Mouse (Mus musculus) lung, postnatal 10 days (tissue): ENCODE results near the gene Ttll2.
"Not testable (repeated sequence)": the region's sequence is repeated elsewhere in the genome, so short reads cannot be mapped to it uniquely, and the experiment has no call there.

ENCODE experiments used
- DNase-seq: peaks from one replicate; pipeline ENCODE4 v3.0.0; 2021

Ttll2 gene

DNA sequence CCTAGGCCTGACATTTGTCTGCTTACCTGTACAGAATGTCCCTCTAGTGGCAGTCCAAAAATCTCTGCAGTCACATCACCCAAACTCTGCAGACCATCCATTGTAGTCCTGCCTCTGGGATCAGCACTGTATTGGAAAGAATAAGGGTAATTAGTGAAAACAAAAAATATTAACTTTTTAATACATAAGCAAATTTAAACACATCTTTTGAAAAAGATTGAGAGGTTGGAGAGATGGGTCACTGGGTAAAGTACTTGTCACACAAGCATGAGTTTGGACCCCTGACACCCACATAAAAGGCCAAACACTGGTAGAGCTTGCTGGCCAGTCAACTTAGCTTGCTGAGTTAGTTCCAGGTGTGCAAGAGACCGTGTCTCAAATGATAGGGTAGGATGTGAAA, at the start of gene Ttll2:
Gene Ttll2, minus strand, starts transcription at position 101 of the 400 bp plus-strand sequence.
- DNase-seq = not testable (repeated sequence)

DNA sequence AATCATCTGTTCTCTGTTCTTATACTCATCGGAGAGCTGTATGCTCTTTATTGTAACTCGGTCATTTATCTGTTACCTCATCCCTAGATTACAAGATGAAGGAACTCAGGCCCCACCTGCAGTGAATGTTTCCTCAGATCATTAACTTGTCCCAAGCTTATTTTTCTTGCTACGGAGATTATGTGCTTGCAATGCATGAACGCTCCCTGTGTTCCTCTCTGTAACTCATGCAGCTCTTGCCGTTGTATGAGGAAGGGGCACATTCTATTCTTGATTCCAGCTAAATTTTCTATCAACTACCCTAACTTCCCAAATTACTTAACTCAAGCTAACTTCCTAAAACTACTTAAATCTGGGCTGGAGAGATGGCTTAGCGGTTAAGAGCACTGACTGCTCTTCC, 47.3 kb upstream of the Ttll2 start:
- DNase-seq = not testable (repeated sequence)

DNA sequence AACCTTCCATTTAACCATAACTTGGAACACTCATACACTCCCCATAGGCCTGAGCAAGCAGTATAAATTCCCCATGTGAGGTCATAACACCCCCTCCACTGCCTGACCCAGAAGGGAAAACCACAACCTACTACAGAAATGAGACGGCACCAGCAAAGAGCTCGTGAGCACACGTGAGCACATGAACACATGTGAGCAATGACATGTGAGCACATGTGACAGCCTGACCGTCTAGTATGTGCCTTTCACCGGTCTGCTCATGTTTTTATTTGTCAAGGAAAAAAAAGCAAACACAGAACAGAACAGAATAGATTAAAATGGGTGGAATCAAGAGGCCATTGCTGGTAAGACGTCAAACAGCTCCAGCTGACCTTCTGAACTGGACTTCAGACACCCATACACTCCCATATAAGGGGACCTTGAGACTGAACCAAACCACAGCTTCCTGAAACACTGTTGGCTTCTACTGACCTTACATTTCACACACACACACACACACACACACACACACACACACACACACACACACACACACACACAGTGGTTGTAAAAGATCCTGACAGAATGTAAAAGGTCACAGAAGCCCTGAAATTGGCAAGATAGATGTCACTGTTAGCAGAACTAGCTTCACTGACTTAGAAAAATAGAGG, 45.8 kb upstream of the Ttll2 start:
- not testable (repeated sequence) for DNase-seq

DNA sequence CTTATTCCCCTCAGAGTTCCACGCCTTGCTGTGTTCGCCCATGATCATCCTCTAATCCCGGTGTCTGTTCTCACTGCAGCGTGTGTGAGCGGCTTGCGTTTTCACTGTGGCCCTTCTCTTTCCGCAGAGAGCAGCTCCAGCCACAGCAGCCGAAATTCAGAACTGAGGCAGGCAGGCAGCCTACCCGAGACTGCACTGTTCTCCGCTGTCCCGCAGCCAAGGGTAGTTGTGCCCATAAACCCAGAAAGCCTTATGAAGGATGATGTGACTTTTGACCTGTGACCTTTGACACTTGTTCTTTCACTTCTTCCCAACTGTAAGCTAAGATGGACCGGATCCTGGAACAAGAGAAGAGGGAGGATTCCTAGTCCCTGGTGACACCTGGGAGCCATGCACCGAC, 44.6 kb upstream of the Ttll2 start:
- not testable (repeated sequence) for DNase-seq

DNA sequence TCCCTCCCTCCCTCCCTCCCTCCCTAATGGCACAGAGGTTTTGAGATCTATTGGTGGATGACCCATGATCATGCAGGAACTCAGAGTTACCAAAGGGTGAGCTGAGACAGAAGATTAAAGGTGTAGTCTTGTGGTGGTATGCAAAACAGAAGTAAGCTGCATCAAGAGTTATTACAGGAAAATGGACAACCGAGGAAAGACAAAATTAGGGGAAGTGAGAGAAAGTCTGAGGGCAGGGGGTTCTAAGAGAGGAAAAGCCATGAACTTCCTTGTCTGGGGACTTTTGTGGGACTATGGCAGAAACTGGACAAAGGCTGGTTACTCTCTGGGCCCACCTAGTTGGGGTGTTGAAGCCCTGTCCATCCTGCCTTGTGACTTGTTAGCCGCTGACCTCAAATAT, 43.8 kb upstream of the Ttll2 start:
- DNase-seq = not testable (repeated sequence)

DNA sequence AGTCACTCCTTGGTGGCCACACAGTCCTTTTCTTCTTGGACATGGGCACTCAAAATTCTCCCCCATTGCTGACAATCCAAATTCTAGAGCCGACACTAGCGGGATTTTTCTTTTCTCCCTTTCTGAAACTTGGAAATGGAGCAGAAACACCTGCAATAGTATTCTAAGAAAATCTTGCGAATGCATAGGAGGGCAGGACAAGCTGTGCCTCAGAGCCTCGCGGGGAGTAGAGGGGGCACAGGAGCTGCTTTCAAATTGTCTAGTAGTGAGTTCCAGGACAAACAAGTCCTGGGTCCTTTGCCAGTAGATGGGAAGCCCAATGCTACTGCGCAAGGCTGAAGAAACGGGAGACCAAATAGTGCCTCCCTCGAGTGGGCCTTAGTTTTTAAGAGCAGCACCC, 43.2 kb upstream of the Ttll2 start:
- DNase-seq = not testable (repeated sequence)

DNA sequence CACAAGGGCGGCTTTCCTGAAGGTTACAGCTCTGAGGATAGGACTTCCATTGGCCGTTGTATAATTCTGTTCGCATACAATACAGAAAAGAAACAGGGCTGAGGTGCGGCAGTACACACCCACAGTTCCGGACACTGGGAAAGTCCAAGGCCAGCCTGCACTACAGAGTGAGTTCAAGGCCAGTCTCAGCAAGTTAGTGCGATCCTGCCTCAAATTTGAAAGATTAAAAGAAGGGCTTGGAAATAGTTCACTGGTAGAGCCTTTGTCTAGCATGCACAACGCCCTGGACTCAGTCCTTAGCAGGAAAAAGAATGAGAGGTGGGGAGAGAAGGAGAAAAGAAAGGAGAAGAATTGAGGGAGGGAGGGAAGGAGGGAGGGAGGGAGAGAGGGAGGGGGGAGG, 42.6 kb upstream of the Ttll2 start:
- DNase-seq = not testable (repeated sequence)

DNA sequence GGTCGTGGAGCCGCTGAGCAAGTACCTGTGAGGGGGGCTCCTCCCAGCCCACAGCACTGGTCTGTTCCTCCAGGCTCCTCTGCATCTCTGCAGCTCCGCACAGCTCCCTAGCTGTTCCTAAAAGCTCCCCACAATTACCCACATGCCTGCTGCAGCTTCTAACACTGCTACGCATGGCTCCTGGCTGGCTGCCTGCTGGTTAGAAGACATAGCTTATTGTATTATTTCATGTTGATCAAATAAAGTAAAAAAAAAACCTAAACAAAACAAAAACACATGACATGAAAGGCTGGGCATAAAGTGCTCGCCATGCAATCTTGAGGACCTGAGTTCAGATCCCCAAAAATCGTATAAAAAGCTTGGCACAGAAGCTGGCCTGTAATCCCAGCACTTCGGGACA, 37.4 kb upstream of the Ttll2 start:
- not testable (repeated sequence) for DNase-seq

DNA sequence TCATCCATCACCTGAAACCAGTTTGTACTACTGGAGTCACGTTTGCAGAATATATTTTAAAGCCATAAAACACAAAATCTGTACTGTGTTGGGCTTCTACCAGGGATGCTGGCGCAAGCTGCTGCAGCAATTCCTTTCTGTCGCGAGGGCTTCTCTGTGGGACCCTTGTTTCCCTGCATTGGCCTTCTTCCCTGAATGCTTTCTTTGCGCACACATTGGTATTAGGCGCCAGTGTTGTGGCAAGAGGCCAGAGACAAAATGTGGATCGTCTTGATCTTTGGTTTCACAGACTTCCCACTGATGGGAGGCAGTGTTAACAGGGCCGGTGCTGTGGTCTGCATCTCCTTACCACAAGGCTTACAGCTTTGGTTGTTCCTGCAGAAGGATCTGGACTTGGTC, 36.5 kb upstream of the Ttll2 start:
- DNase-seq = not testable (repeated sequence)

DNA sequence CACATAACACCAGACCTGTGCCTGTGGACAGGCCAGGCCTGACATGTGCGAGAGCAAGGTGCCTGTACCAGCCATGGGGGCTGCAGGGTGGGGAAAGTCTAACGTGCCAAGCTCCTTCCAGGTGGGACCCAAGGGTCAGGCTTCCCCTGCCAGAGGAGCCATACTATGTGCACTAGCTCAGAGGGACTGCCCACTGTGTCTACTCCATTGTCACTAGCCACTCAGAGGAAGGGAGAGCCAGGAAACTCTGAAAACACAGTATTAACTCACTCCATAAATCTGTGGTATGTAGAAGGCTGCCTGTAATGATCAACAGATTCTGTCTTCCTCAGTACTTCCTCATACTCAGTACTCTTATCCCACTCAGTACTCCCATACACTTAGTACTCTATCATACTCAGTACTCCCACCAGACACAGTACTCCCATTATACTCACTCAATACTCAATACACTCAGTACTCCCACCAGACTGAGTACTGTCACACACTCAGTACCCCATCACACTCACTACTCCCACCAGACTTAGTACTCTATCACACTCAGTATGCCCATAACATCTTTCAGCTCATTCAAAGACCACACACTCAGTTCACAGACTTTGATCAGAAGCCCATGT, 36.0 kb upstream of the Ttll2 start:
- not testable (repeated sequence) for DNase-seq

DNA sequence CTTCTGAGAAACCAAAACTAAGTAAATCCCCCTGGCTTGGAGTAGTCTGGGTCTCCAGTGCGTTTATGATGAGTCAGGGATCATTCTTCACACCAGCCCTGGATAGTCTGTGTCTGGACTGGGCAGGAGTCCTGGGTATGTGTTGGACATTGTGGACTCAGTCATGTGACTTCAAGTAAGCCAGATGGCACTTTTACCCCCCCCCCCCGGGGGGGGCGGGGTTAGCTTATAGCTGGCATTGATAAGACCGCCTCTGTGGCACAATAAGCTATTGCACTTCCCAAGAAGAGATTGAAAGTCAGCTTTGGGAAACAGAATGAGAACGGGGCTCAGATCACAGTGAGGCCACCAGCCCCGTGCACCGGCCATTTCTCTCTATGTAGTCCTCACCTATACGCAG, 33.5 kb upstream of the Ttll2 start:
- not testable (repeated sequence) for DNase-seq

DNA sequence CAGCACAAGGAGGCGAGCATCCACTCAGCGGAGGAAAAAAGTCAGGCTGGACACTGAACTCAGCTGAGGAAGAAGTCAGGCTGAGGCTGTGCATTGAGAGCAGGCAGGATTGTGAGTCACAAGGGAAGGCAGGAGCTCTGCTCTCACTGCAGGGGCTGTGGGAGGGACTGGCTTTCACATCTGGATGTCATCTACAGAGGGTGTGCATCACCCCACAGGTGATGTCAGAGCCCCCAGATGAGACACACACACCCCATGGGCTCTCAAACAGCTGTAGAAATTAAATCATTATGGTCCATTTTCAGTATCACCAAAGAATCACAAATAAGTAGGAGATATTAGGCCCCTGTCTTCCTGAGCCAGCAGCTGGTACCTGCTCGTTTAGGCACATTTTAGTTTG, 32.9 kb upstream of the Ttll2 start, which contains the start of gene Unc93a2:
Gene Unc93a2, minus strand, starts transcription at position 101 of the 400 bp plus-strand sequence.
- DNase-seq = not testable (repeated sequence)

DNA sequence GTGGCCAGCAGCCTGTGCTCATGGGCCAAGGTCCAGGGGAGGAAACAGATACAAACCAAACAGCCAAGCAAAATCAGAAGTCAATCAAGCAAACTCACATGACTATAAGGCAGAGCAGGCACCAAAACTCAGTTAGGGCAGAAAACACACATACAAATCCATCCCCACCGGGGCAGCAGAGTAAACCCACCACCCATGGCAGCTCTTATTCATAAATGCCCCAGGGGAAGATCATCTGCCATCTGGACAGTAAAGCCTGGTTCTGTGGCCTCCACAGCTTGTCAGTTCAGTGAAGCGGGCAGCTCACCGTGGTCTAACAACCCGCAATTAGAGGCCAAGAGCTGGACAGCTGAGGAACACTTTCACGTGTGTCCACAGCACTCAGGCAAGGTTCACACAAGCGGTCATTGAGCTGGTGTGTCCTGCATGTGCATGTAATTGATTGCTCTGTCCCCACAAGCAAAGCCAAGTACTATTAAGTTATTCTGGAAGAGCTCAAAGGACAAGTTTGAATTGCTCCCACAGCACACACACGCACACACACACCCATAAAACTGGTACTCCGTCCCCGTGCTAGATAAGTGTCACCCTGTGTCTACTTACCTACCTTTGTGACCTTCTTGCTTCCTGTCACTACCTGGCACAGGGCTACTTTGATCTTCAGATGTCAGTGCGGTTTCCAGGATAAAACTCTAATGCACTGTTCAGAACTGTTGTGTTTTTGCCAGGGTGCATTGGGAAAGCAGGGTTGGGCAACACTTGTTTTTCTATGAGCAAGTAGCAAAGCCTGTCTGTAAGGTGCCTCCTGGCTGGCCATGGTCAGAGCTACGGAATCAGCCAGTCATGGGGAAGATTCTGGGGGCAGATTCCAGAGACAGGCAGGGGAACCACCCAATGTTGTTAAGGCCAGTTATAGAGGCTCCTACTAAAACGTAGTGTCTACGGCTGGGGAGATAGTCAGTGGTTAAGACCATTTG, 31.0 kb upstream of the Ttll2 start:
- DNase-seq = not testable (repeated sequence)

DNA sequence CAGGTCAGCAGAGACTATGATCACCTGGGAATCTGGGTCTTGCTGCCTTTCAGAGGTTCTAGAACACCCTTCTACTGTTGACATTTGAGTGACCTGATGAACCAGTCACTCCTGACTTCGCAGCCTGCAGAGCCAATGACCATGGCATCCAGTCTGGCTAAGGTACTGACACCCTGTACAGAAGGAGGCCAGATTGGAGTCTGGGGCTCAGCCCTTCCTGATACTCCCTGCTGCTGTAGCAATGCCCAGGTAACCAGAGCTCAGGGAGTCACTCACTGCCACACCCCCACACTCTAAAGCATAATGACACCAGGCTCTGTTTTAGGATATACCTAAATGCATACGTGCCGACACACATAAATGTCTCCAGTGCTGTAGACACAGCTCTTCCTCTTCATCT, 30.2 kb upstream of the Ttll2 start:
- DNase-seq = not testable (repeated sequence)

DNA sequence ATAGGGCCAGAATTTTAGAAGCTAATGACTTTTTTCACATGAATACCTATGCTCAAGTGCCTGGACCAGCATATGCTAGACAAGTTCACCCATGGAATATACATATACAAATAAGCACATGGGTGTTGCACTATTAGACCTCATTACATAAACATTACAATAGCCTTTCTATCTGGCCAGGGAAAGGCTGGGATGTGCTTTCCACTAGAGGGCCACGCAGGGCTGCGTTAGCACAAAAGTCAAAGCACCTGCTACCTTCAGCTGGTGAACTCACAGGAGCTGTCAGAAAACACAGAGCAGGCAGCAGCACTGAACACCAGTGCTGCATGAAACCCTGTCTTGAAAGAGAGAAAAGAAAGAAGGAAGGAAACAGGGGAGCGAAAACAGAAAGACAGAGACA, 25.4 kb upstream of the Ttll2 start:
- not testable (repeated sequence) for DNase-seq

DNA sequence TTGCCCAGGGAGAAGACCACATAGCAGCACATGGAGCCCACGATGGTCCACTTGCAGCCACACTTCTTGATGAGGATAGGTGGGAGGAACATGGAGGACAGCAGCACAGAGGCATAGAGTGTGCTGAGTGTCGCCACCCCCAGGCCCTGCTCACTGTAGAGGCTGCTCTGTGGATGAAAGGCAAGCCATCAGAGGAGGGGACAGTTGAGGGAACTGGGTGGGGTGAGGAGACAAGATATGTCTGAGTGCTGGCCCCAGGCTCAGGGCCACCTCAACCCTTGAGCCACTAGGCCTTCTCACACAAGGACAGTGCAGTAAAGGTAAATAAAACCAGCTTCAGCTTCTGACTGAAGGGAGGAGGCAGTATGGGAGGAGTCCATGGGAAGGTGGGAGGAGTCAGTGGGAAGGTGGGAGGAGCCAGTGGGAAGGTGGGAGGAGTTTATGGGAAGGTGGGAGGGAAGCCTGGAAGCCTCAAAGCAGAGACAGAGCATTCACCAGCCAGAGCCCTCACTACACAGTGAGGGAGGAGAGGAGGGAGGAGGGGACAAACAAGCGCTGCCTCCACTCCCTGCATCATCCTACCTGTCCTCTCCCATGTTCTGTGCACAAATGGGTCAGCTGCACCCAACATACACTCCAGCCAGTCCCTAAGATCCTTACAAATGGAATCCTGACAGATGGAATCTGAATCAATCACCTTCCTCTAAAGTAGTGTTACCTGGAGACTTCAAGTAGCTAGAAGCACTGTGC, 24.6 kb upstream of the Ttll2 start:
- not testable (repeated sequence) for DNase-seq

DNA sequence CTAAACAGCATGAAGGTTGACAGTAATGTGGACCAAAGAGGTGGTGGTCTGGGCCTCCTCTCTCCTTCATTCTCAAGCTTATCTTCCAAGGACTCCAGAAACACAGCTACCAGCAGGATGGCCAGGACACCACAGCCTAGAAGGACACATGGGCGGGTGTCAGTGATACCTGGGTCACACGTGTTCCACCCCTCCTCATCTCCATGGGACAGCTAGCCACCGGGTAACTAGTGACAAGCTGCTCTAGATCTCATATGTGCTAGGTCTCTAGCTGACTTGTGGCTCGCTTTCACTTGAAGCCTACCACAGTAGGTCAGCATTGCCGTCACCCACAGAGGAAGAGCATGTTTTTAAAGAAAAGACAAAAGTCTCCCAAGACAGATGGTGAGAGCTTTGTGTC, 19.4 kb upstream of the Ttll2 start, which contains the start of gene Gm49630:
Gene Gm49630, minus strand, starts transcription at position 101 of the 400 bp plus-strand sequence.
- not testable (repeated sequence) for DNase-seq

DNA sequence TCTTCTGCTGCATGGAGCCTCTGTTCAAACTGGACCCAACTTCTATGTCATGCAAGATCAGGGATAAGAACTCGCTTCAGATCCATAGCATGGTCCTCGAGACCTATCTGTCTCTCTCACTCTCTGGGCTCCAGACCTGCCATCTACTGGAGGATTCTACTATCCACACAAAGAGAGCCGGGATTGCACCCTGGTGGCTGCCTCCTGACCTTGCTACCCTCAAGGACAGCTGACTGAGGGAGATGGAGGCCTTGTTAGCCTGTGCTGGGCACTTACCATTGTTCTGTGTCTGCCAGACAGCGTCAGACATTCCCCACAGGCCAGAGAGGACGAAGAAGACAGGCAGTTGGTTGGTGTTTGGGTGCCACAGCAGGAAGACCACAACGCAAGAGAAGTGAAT, 16.9 kb upstream of the Ttll2 start:
- DNase-seq = not testable (repeated sequence)

DNA sequence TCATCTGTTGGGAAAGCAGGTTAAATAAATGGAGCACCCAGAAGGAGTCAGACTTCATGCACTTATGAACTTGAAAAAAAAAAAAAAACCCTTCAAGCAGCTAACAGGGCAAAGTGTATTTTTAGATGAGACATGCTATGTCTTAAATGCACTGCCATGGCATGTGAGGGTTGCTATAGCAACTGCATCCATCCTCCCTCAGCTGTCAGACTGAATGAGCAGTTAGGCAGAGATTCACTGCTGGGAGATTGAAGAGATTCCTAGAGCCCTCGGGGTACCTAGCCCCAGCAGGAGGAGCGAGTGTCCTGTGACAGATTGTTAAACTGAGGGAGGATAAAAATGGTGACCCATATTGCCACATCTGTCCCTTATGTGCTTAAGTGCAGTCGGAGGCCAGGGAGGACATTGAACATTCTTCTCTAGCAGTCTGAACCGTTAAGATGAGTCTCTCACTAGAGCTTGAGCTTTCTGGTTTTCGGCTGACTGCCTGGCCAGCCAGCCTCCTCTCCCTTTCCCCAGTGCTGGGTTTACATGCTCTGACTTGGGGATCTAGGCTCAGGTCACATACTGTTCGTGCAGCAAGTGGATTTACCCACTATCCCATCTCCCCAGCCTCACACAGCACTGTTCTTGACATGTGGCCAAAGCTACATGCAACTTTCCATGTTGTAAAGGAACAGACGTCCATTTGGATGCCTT, 14.3 kb upstream of the Ttll2 start:
- not testable (repeated sequence) for DNase-seq

DNA sequence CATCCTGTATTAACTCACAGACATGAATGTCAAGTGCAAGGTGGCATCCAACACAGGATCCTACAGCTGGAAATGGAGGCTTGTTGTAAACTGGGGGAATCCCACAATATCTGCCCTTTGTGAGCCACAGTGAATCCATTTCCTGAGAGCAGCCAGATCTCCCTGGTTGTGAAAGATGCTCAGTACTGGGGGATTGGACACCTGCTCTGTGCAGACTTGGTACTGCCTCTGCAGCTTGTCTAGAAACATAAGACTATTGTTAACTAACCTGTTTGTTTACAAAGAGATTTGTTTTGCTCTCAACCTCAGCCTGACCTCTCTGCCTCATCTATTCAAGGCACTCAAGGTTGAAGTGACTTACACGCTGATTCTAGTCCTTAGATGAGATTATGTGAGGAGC, 13.8 kb upstream of the Ttll2 start:
- DNase-seq = not testable (repeated sequence)

DNA sequence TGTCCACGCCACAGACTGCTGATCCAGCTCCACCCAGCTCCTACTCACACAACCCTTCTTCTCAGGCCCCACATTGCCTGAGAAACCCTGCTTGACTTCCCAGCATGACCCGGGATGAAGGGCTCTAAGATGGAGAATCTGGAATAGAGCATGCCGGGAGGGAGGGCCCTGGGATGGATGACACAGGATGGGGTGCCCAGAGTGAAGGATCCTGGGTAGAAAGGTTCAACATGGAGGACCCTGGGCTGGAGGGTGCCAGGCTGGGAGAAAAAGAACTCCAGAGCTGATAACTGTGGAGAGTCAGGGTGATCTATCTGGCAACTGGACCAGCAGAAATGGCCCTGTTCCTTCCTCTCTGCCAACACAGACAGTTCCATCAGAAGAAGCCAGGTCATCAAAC, 13.1 kb upstream of the Ttll2 start:
- not testable (repeated sequence) for DNase-seq
